In the genomic region with DNA sequence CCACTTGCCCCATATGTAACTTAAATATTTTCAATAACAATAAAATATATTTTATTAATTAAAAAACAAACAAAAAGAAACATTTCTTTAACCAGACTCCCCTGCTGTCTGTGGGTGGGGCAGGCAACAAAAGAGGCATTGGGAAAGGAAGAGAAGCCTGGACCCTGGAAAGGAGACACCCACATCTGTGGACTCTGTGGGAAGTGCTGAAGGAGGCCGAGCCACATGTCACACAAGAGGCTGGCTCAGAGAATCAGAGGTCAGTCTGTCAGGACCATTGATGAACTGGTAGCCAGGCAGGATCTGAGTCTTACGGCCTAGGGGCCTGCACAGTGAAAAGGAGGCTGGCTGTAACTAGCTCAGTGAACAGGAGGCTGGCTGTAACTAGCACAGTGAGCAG, we compare ENCODE assay signal across 24 mouse cellular contexts. TPM values are rescaled to one million over a fixed set of nuclear protein-coding genes. Genes with fewer than 3 reads are reported as not detected.
DNase-seq lines count a peak whose midpoint lies in the region; ATAC-seq lines count a peak whose summit lies in the region.
"Had no signal": no experiment of that assay in that cellular context is flagged by ENCODE, and none has a peak within 500 bp of the region (broad histone marks: within the 10 kb centered on the region; RNA-seq: fewer than 3 reads in every experiment).

No protein-coding gene starts in this region.

- H3K9ac ChIP-seq in liver, embryonic 12.5 days, result no peak overlapping the region
- H3K9ac ChIP-seq: embryonic facial prominence, embryonic 15.5 days; forebrain, embryonic 12.5 days; hindbrain, embryonic 13.5 days had no signal

- no peaks in the 10 kb centered on the region for H3K4me1 ChIP-seq in liver, embryonic 12.5 days
- H3K4me1 ChIP-seq in embryonic facial prominence, embryonic 10.5 days, result peaks cover 14% of the 10 kb centered on the region; the same call in 1 of the 2 replicates
- H3K4me1 ChIP-seq in limb, embryonic 10.5 days, result peaks cover 11% of the 10 kb centered on the region; the same call in 1 of the 2 replicates
- H3K4me1 ChIP-seq: embryonic facial prominence, embryonic 15.5 days; forebrain, embryonic 12.5 days had no signal

- H3K27me3 ChIP-seq in liver, embryonic 12.5 days (replicated peaks), result no peaks in the 10 kb centered on the region
- no peaks in the 10 kb centered on the region for H3K27me3 ChIP-seq in embryonic facial prominence, embryonic 10.5 days (replicated peaks; ENCODE audit: low read depth, poor library complexity, severe bottlenecking)
- no peaks in the 10 kb centered on the region for H3K27me3 ChIP-seq in limb, embryonic 10.5 days (ENCODE audit: low read depth, poor library complexity, severe bottlenecking)
- H3K27me3 ChIP-seq: embryonic facial prominence, embryonic 15.5 days; forebrain, embryonic 12.5 days; hindbrain, embryonic 13.5 days had no signal

- DNase-seq in embryo, embryonic 11 days, result peak; percentile 12
- no peak for DNase-seq in embryo, embryonic 9.5 days (ENCODE audit: extremely low spot score)
- DNase-seq in liver, result no peak
- no peak for DNase-seq in embryonic facial prominence, embryonic 10.5 days (ENCODE audit: low spot score)
- no peak for DNase-seq in limb, embryonic 10.5 days (ENCODE audit: low spot score)
- no peak for DNase-seq in layer of hippocampus, postnatal 36 days
- no peak for DNase-seq in thymus, postnatal 14 days
- DNase-seq: adrenal gland, adult 2 months; adrenal gland, postnatal 14 days; cerebellum, adult 11 months; cerebellum, adult 2 months; cerebellum, postnatal 36 days; gastrocnemius, adult 2 months; gastrocnemius, postnatal 14 days; heart, adult 11 months had no signal

- H3K36me3 ChIP-seq in liver, embryonic 12.5 days, result peaks cover 61% of the 10 kb centered on the region
- peaks cover 52% of the 10 kb centered on the region for H3K36me3 ChIP-seq in embryonic facial prominence, embryonic 10.5 days (replicated peaks)
- H3K36me3 ChIP-seq in limb, embryonic 10.5 days, result peaks cover 40% of the 10 kb centered on the region

- WGBS in liver, embryonic 12.5 days (ENCODE audit: insufficient replicate concordance), result 71% methylated on average over 2 of the region's 2 CpGs
- WGBS in embryonic facial prominence, embryonic 10.5 days, result 39% methylated on average over 2 of the region's 2 CpGs
- 52% methylated on average over 2 of the region's 2 CpGs for WGBS in limb, embryonic 10.5 days

- no peak for ATAC-seq in liver, embryonic 12.5 days
- ATAC-seq: forebrain, embryonic 16.5 days; hindbrain, postnatal 0 days; inflammation-experienced regulatory T-cells, adult 6 months; intestine, embryonic 16.5 days had no signal

- no peak overlapping the region for H3K4me3 ChIP-seq in liver, embryonic 12.5 days
- H3K4me3 ChIP-seq in embryonic facial prominence, embryonic 10.5 days, result no peak overlapping the region
- H3K4me3 ChIP-seq in limb, embryonic 10.5 days, result no peak overlapping the region
- H3K4me3 ChIP-seq: embryonic facial prominence, embryonic 15.5 days; forebrain, embryonic 12.5 days; gastrocnemius, adult 2 months; hindbrain, embryonic 13.5 days had no signal

- no peaks in the 10 kb centered on the region for H3K9me3 ChIP-seq in liver, embryonic 12.5 days (replicated peaks)
- no peaks in the 10 kb centered on the region for H3K9me3 ChIP-seq in embryonic facial prominence, embryonic 10.5 days
- H3K9me3 ChIP-seq in limb, embryonic 10.5 days (replicated peaks), result no peaks in the 10 kb centered on the region
- H3K9me3 ChIP-seq: embryonic facial prominence, embryonic 15.5 days; forebrain, embryonic 12.5 days; hindbrain, embryonic 13.5 days had no signal

- 0 out of 2 replicates have a peak overlapping the region, but pooled peaks have one; percentile 14 for H3K27ac ChIP-seq in liver, embryonic 12.5 days
- peak overlapping the region; percentile 66 for H3K27ac ChIP-seq in embryonic facial prominence, embryonic 10.5 days (replicated peaks)
- peak overlapping the region; percentile 58; the same call in 1 of the 2 replicates for H3K27ac ChIP-seq in limb, embryonic 10.5 days
- H3K27ac ChIP-seq: embryonic facial prominence, embryonic 15.5 days; forebrain, embryonic 12.5 days; gastrocnemius, adult 2 months; hindbrain, embryonic 13.5 days; hindbrain, postnatal 0 days had no signal

- no peak overlapping the region for H3K4me2 ChIP-seq in liver, embryonic 12.5 days
- H3K4me2 ChIP-seq: embryonic facial prominence, embryonic 15.5 days; forebrain, embryonic 12.5 days; heart, embryonic 11.5 days; hindbrain, embryonic 13.5 days had no signal

RNA-seq across cellular contexts. Expression of a gene that starts 17.7 kb away (rescaled TPM):
- 11.1 and 11.7 TPM in 2 replicates for polyA plus RNA-seq in liver, embryonic 12.5 days (2016; fragmentation: Nextera tagmentation; extraction: Ambion mirVana)
- polyA plus RNA-seq in embryonic facial prominence, embryonic 10.5 days (2016; fragmentation: Nextera tagmentation; extraction: Ambion mirVana), result 16.4 and 16.5 TPM in 2 replicates
- polyA plus RNA-seq in limb, embryonic 10.5 days (2016; fragmentation: Nextera tagmentation; extraction: Ambion mirVana), result 18.7 and 19.5 TPM in 2 replicates
- total RNA-seq in layer of hippocampus, postnatal 36 days (2021), result 1 to 10 TPM; 3.5 to 3.9 TPM

RNA-seq across cellular contexts. Expression of a gene that starts 29.2 kb away (rescaled TPM):
- polyA plus RNA-seq in liver, embryonic 12.5 days (2016; fragmentation: Nextera tagmentation; extraction: Ambion mirVana), result 97.0 and 97.7 TPM in 2 replicates
- polyA plus RNA-seq in embryonic facial prominence, embryonic 10.5 days (2016; fragmentation: Nextera tagmentation; extraction: Ambion mirVana), result 120 and 123 TPM in 2 replicates
- polyA plus RNA-seq in limb, embryonic 10.5 days (2016; fragmentation: Nextera tagmentation; extraction: Ambion mirVana), result 123 and 129 TPM in 2 replicates
- 10 to 100 TPM; 14.8 to 18.1 TPM for total RNA-seq in layer of hippocampus, postnatal 36 days (2021)

Comparison
In these comparisons a context has a peak if more than half of its experiments do, and no peak if none do; other contexts are left out.
1. H3K27ac ChIP-seq: peak in every context shown above with its lines; median percentile 66 in embryonic facial prominence, embryonic 10.5 days; 58 in limb, embryonic 10.5 days; 14 in liver, embryonic 12.5 days.